Mouse (Mus musculus) CH12.LX (cell line): Measurements from ENCODE around the gene Agap1.

Experiments
- CTCF ChIP-seq, 2 experiments: IDR thresholded peaks in 1 of 2; conservative IDR thresholded peaks in 1 of 2; 2 replicates each; pipeline ENCODE4 v1.5.1; 2011 to 2012; ENCODE audit warnings: low read depth in 2 of 2, low read length in 2 of 2, improper control_type of control experiment in 1 of 2, inconsistent platforms in 1 of 2, mild to moderate bottlenecking in 1 of 2, moderate library complexity in 1 of 2
- IRF4 ChIP-seq: IDR thresholded peaks from 2 replicates; pipeline ENCODE4 v1.6.1; 2014; ENCODE audit warnings: low read depth, mild to moderate bottlenecking, inconsistent platforms, low read length, improper control_type of control experiment
- SMC3 ChIP-seq: IDR thresholded peaks from 2 replicates; pipeline ENCODE4 v1.6.1; 2011; ENCODE audit warnings: low read depth, low read length, improper control_type of control experiment
- ZKSCAN1 ChIP-seq: IDR thresholded peaks from 2 replicates; pipeline ENCODE4 v1.6.1; 2012; ENCODE audit warnings: low read depth, inconsistent platforms, low read length, improper control_type of control experiment, borderline replicate concordance

- TF ChIP-seq SMC3 (no peak), CTCF (conservative IDR thresholded peaks at IDR 0.05 in 1 of 2, IDR thresholded peaks at IDR 0.05 in 1 of 2; ENCODE audit: low read depth in 2 of 2, low read length in 2 of 2) (no peak), IRF4 (no peak), ZKSCAN1 (no peak)
Observed at GRCm38 (mm10) chr1:89730589-89731195, 276.1 kb downstream of the Agap1 start.
